Mouse (Mus musculus): ENCODE measurements around the gene Gm10100.
"Not testable (repeated sequence)": the region's sequence is repeated elsewhere in the genome, so short reads cannot be mapped to it uniquely, and the experiment has no call there.

The Gm10100 gene

GRCm38 (mm10) chr10:77726186-77726585 lies at the start of gene Gm10100:
Gm10100 (plus strand) TSS chr10:77726486.
- no peak for DNase-seq

GRCm38 (mm10) chr10:77677562-77677961 lies 48.7 kb upstream of the Gm10100 start:
- peak; percentile 59 for DNase-seq

- DNase-seq: no peak
Measured at GRCm38 (mm10) chr10:77682994-77683393, 43.3 kb upstream of the Gm10100 start.

GRCm38 (mm10) chr10:77684181-77684580 lies 42.1 kb upstream of the Gm10100 start:
- DNase-seq: peak; percentile 54

- DNase-seq: no peak
Measured at GRCm38 (mm10) chr10:77685895-77686664, 40.2 kb upstream of the Gm10100 start, which contains the start of gene Tspear. Tspear (plus strand) TSS chr10:77686569.

- DNase-seq: no peak
Measured at GRCm38 (mm10) chr10:77687021-77687420, 39.3 kb upstream of the Gm10100 start.

- DNase-seq: not testable (repeated sequence)
Measured at GRCm38 (mm10) chr10:77690356-77690807, 35.9 kb upstream of the Gm10100 start, which contains the start of gene Gm19402. Gm19402 (minus strand) TSS chr10:77690757.

GRCm38 (mm10) chr10:77697133-77697532 lies 29.2 kb upstream of the Gm10100 start, which contains the start of gene Gm9508:
Gm9508 (minus strand) TSS chr10:77697233.
- DNase-seq: no peak

GRCm38 (mm10) chr10:77706326-77706725 lies 20.0 kb upstream of the Gm10100 start, which contains the start of gene Gm10272:
Gm10272 (plus strand) TSS chr10:77706626.
- no peak for DNase-seq

GRCm38 (mm10) chr10:77709831-77710230 lies 16.5 kb upstream of the Gm10100 start:
- DNase-seq: no peak

- DNase-seq: not testable (repeated sequence)
Measured at GRCm38 (mm10) chr10:77711157-77711556, 15.1 kb upstream of the Gm10100 start, which contains the start of gene Gm10024. Gm10024 (plus strand) TSS chr10:77711457.

GRCm38 (mm10) chr10:77713734-77714133 lies 12.6 kb upstream of the Gm10100 start:
- no peak for DNase-seq

GRCm38 (mm10) chr10:77715507-77715906 lies 10.8 kb upstream of the Gm10100 start, which contains the start of gene Gm10142:
Gm10142 (plus strand) TSS chr10:77715807.
- no peak for DNase-seq

- DNase-seq: not testable (repeated sequence)
Measured at GRCm38 (mm10) chr10:77720299-77720698, 6.0 kb upstream of the Gm10100 start, which contains the start of gene Krtap12-1. Krtap12-1 (plus strand) TSS chr10:77720599.

GRCm38 (mm10) chr10:77724855-77725254 lies 1.4 kb upstream of the Gm10100 start:
- DNase-seq: no peak

GRCm38 (mm10) chr10:77728280-77728679 lies 2.0 kb downstream of the Gm10100 start:
- DNase-seq: no peak

GRCm38 (mm10) chr10:77729241-77729640 lies 3.0 kb downstream of the Gm10100 start:
- DNase-seq: peak; percentile 22

- no peak for DNase-seq
Measured at GRCm38 (mm10) chr10:77735928-77736327, 9.6 kb downstream of the Gm10100 start.

GRCm38 (mm10) chr10:77738929-77739328 lies 12.6 kb downstream of the Gm10100 start:
- DNase-seq: no peak

GRCm38 (mm10) chr10:77741924-77742688 lies 15.8 kb downstream of the Gm10100 start, which contains the start of gene Gm18596:
Gm18596 (minus strand) TSS chr10:77742638.
- not testable (repeated sequence) for DNase-seq

GRCm38 (mm10) chr10:77750686-77751085 lies 24.4 kb downstream of the Gm10100 start:
- DNase-seq: not testable (repeated sequence)

- DNase-seq: not testable (repeated sequence)
Measured at GRCm38 (mm10) chr10:77751254-77751653, 25.0 kb downstream of the Gm10100 start, which contains the start of gene Gm9736. Gm9736 (minus strand) TSS chr10:77751354.

GRCm38 (mm10) chr10:77752312-77752711 lies 26.0 kb downstream of the Gm10100 start:
- not testable (repeated sequence) for DNase-seq

Data from embryo, embryonic 11 days (tissue).